Comparison of ENCODE assay signal across 17 mouse cellular contexts in the genomic region with DNA sequence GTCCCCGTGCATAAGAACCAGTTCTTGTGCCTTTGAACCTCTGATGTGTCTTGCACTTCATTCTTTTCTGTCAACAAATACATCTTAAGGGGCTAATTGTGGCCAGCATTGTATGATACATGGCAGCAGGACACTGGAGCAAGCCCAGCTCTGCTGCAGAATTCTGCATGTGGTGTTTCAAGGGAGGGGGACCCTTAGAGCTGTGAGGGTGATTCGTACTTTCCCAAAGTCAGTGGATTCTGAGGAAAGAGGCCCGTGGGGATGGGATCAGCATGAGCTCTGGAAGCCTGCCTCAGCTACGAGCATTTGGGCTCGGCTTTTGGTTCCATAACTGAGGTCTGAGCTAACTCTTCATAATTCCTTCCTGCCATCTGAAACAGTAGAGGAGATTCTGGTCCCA.
A peak's percentile ranks its signal among the peaks of the same experiment; 100 is the strongest.
DNase-seq lines count a peak whose midpoint lies in the region; ATAC-seq lines count a peak whose summit lies in the region.
"Had no signal": no experiment of that assay in that cellular context is flagged by ENCODE, and none has a peak within 500 bp of the region (broad histone marks: within the 10 kb centered on the region; RNA-seq: fewer than 3 reads in every experiment).

No protein-coding gene starts in this region.

- intact Hi-C loops in heart, postnatal 10 days (cut with DNase I) = no loop called here

- H3K4me3 ChIP-seq in heart, embryonic 11.5 days (ENCODE audit: low read depth, low read length) = no peak overlapping the region
- H3K4me3 ChIP-seq in lung, embryonic 16.5 days (ENCODE audit: low read length) = no peak overlapping the region
- H3K4me3 ChIP-seq in embryonic facial prominence, embryonic 14.5 days (ENCODE audit: low read depth, low read length) = no peak overlapping the region
- no peak overlapping the region for H3K4me3 ChIP-seq in limb, embryonic 13.5 days
- H3K4me3 ChIP-seq: hindbrain, embryonic 15.5 days; liver, embryonic 15.5 days; midbrain, embryonic 15.5 days; stomach, embryonic 15.5 days had no signal

- 0 out of 2 replicates have a peak overlapping the region, but pooled peaks have one; percentile 15 for H3K27ac ChIP-seq in heart, embryonic 11.5 days (ENCODE audit: low read depth, low read length)
- no peak overlapping the region; the same call in 1 of the 2 replicates for H3K27ac ChIP-seq in lung, embryonic 16.5 days (ENCODE audit: low read length)
- H3K27ac ChIP-seq in embryonic facial prominence, embryonic 14.5 days (replicated peaks; ENCODE audit: low read depth, low read length) = peak overlapping the region; percentile 86
- peak overlapping the region; percentile 79 for H3K27ac ChIP-seq in limb, embryonic 13.5 days
- H3K27ac ChIP-seq: hindbrain, embryonic 15.5 days; liver, embryonic 15.5 days; midbrain, embryonic 15.5 days; stomach, embryonic 15.5 days had no signal

- 84% methylated on average over 5 of the region's 5 CpGs for WGBS in heart, embryonic 11.5 days (ENCODE audit: insufficient replicate concordance)
- 50% methylated on average over 5 of the region's 5 CpGs for WGBS in lung, embryonic 16.5 days
- WGBS in embryonic facial prominence, embryonic 14.5 days = 20% methylated on average over 5 of the region's 5 CpGs
- 26% methylated on average over 5 of the region's 5 CpGs for WGBS in limb, embryonic 13.5 days

- H3K9me3 ChIP-seq in heart, embryonic 11.5 days (replicated peaks; ENCODE audit: control insufficient read depth, low read length) = no peaks in the 10 kb centered on the region
- H3K9me3 ChIP-seq in lung, embryonic 16.5 days (ENCODE audit: control insufficient read depth, low read length) = no peaks in the 10 kb centered on the region
- H3K9me3 ChIP-seq in embryonic facial prominence, embryonic 14.5 days (ENCODE audit: control insufficient read depth, low read length) = no peaks in the 10 kb centered on the region
- no peaks in the 10 kb centered on the region for H3K9me3 ChIP-seq in limb, embryonic 13.5 days
- H3K9me3 ChIP-seq: hindbrain, embryonic 15.5 days; liver, embryonic 15.5 days; midbrain, embryonic 15.5 days; stomach, embryonic 15.5 days had no signal

- no peak for DNase-seq in heart, postnatal 10 days
- no peak for DNase-seq in lung, postnatal 14 days
- peak; percentile 77 for DNase-seq in embryonic facial prominence, embryonic 14.5 days (ENCODE audit: low spot score)
- no peak for DNase-seq in layer of hippocampus, adult 18-20 months (ENCODE audit: low spot score in 2 of 2)
- no peak for DNase-seq in layer of hippocampus, postnatal 25 days (ENCODE audit: extremely low spot score in 1 of 2, low spot score in 1 of 2)
- DNase-seq: adrenal gland, adult 2 months; cerebellum, adult 11-12 months; kidney, adult 11 months; kidney, postnatal 25 days; retina, postnatal 1 day had no signal

- peaks cover 7% of the 10 kb centered on the region for H3K36me3 ChIP-seq in heart, embryonic 11.5 days (ENCODE audit: control insufficient read depth, insufficient read depth, low read length)
- H3K36me3 ChIP-seq in lung, embryonic 16.5 days (ENCODE audit: control insufficient read depth, insufficient read depth, low read length) = no peaks in the 10 kb centered on the region
- H3K36me3 ChIP-seq in embryonic facial prominence, embryonic 14.5 days (ENCODE audit: control insufficient read depth, insufficient read depth, low read length) = peaks cover 25% of the 10 kb centered on the region; the same call in 1 of the 2 replicates
- peaks cover 30% of the 10 kb centered on the region for H3K36me3 ChIP-seq in limb, embryonic 13.5 days
- H3K36me3 ChIP-seq: hindbrain, embryonic 15.5 days; midbrain, embryonic 15.5 days had no signal

- ATAC-seq in heart, embryonic 11.5 days (replicated peaks; ENCODE audit: insufficient number of reproducible peaks, low FRiP score, low TSS enrichment) = no peak
- ATAC-seq in lung, embryonic 16.5 days (ENCODE audit: low read depth) = peak; percentile 53; the same call in 1 of the 2 replicates
- peak; percentile 34; the same call in 1 of the 2 replicates for ATAC-seq in embryonic facial prominence, embryonic 14.5 days (ENCODE audit: low read depth)
- peak; percentile 55 for ATAC-seq in limb, embryonic 13.5 days (ENCODE audit: low FRiP score, low read depth)
- ATAC-seq: midbrain, embryonic 15.5 days had no signal

- no peaks in the 10 kb centered on the region for H3K27me3 ChIP-seq in heart, embryonic 11.5 days (ENCODE audit: control insufficient read depth, insufficient read depth, low read length)
- H3K27me3 ChIP-seq in lung, embryonic 16.5 days (ENCODE audit: control insufficient read depth, insufficient read depth, low read depth, low read length) = no peaks in the 10 kb centered on the region
- H3K27me3 ChIP-seq in embryonic facial prominence, embryonic 14.5 days (replicated peaks; ENCODE audit: control insufficient read depth, insufficient read depth, low read length) = no peaks in the 10 kb centered on the region
- H3K27me3 ChIP-seq in limb, embryonic 13.5 days = no peaks in the 10 kb centered on the region
- H3K27me3 ChIP-seq: hindbrain, embryonic 15.5 days; liver, embryonic 15.5 days; midbrain, embryonic 15.5 days; stomach, embryonic 15.5 days had no signal

- peaks cover 14% of the 10 kb centered on the region for H3K4me1 ChIP-seq in heart, embryonic 11.5 days (ENCODE audit: control insufficient read depth, insufficient read depth, low read length)
- peaks cover 11% of the 10 kb centered on the region; the same call in 1 of the 2 replicates for H3K4me1 ChIP-seq in lung, embryonic 16.5 days (replicated peaks; ENCODE audit: control insufficient read depth, insufficient read depth, low read length)
- H3K4me1 ChIP-seq in embryonic facial prominence, embryonic 14.5 days (ENCODE audit: control insufficient read depth, insufficient read depth, low read length) = peaks cover 21% of the 10 kb centered on the region
- H3K4me1 ChIP-seq in limb, embryonic 13.5 days = peaks cover 34% of the 10 kb centered on the region
- H3K4me1 ChIP-seq: liver, embryonic 15.5 days had no signal

- H3K9ac ChIP-seq in heart, embryonic 11.5 days (ENCODE audit: low read depth, low read length) = no peak overlapping the region
- H3K9ac ChIP-seq in lung, embryonic 16.5 days (ENCODE audit: low read length) = no peak overlapping the region
- 0 out of 2 replicates have a peak overlapping the region, but pooled peaks have one; percentile 5 for H3K9ac ChIP-seq in embryonic facial prominence, embryonic 14.5 days (ENCODE audit: low read depth, low read length)
- H3K9ac ChIP-seq in limb, embryonic 13.5 days = no peak overlapping the region
- H3K9ac ChIP-seq: hindbrain, embryonic 15.5 days; liver, embryonic 15.5 days; midbrain, embryonic 15.5 days; stomach, embryonic 15.5 days had no signal

- H3K4me2 ChIP-seq in heart, embryonic 11.5 days = no peak overlapping the region
- H3K4me2 ChIP-seq in lung, embryonic 16.5 days (ENCODE audit: low read depth, low read length) = no peak overlapping the region
- peak overlapping the region; percentile 23; the same call in 1 of the 2 replicates for H3K4me2 ChIP-seq in embryonic facial prominence, embryonic 14.5 days (ENCODE audit: low read depth, low read length)
- peak overlapping the region; percentile 39; the same call in 1 of the 2 replicates for H3K4me2 ChIP-seq in limb, embryonic 13.5 days (replicated peaks)
- H3K4me2 ChIP-seq: hindbrain, embryonic 15.5 days; liver, embryonic 15.5 days; midbrain, embryonic 15.5 days; stomach, embryonic 15.5 days had no signal

Comparison
In these comparisons a context has a peak if more than half of its experiments do, and no peak if none do; other contexts are left out.
1. H3K4me2 ChIP-seq: peak in embryonic facial prominence, embryonic 14.5 days (single experiment) and limb, embryonic 13.5 days (single experiment); none in heart, embryonic 11.5 days (single experiment) and lung, embryonic 16.5 days (single experiment).